Comparison of ENCODE assay signal across 24 mouse cellular contexts in the genomic region with DNA sequence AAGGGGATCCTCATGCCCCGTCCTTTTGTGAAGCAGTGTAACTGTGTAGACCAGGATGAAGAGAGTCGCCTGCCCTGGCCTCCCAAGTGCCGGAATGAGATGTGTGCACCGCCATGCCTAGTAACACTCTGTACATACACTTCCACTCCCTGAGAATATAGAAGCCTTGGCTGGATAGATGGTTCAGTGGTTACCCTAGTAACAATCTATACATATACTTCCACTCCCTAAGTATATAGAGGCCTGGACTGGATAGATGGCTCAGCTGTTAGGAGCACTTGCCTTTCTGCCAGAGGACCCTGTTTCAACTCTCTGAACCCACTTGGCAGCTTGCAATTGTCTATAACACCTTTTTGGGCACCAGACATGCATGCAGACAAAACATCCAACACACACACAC. TPM values are rescaled to one million over a fixed set of nuclear protein-coding genes. Genes with fewer than 3 reads are reported as not detected.
DNase-seq lines count a peak whose midpoint lies in the region; ATAC-seq and TF ChIP-seq lines count a peak whose summit lies in the region.
"Had no signal": no experiment of that assay in that cellular context is flagged by ENCODE, and none has a peak within 500 bp of the region (broad histone marks: within the 10 kb centered on the region; RNA-seq: fewer than 3 reads in every experiment).

No protein-coding gene starts in this region.

- DNase-seq in heart, adult 9 months (ENCODE audit: low spot score in 2 of 2): no peak
- no peak for DNase-seq in B cell, adult 2 months
- no peak for DNase-seq in yolk sac, embryonic 10.5 days (ENCODE audit: low spot score)
- DNase-seq: adrenal gland, adult 8-10 months; cerebellum, adult 18-20 months; heart, adult 11 months; heart, postnatal 14 days; layer of hippocampus, adult 9-11 months; thymus, postnatal 25 days had no signal

- TF ChIP-seq CTCF in E14TG2a.4 (conservative IDR thresholded peaks at IDR 0.05; ENCODE audit: low read length): no peak

- peaks cover 25% of the 10 kb centered on the region for H3K36me3 ChIP-seq in heart, embryonic 13.5 days
- H3K36me3 ChIP-seq in E14TG2a.4 (ENCODE audit: insufficient read depth, low read length): peaks cover 12% of the 10 kb centered on the region
- no peaks in the 10 kb centered on the region for H3K36me3 ChIP-seq in intestine, embryonic 15.5 days
- H3K36me3 ChIP-seq in liver, embryonic 15.5 days (replicated peaks): peaks cover 19% of the 10 kb centered on the region; the same call in 1 of the 2 replicates

- no peak overlapping the region for H3K4me2 ChIP-seq in heart, embryonic 13.5 days
- H3K4me2 ChIP-seq in intestine, embryonic 15.5 days (replicated peaks): no peak overlapping the region
- peak overlapping the region; percentile 35 for H3K4me2 ChIP-seq in liver, embryonic 15.5 days
- H3K4me2 ChIP-seq: embryonic facial prominence, embryonic 12.5 days; heart, embryonic 12.5 days; hindbrain, embryonic 12.5 days had no signal

- no peaks in the 10 kb centered on the region for H3K9me3 ChIP-seq in heart, embryonic 13.5 days
- no peaks in the 10 kb centered on the region for H3K9me3 ChIP-seq in E14TG2a.4 (ENCODE audit: low read length)
- no peaks in the 10 kb centered on the region for H3K9me3 ChIP-seq in intestine, embryonic 15.5 days
- H3K9me3 ChIP-seq in liver, embryonic 15.5 days (replicated peaks): no peaks in the 10 kb centered on the region
- H3K9me3 ChIP-seq: embryonic facial prominence, embryonic 12.5 days; G1E; heart, embryonic 12.5 days; hindbrain, embryonic 12.5 days had no signal

- H3K27ac ChIP-seq in heart, embryonic 13.5 days (replicated peaks): 0 out of 2 replicates have a peak overlapping the region, but pooled peaks have one; percentile 15
- peak overlapping the region; percentile 46; the same call in 1 of the 2 replicates for H3K27ac ChIP-seq in intestine, embryonic 15.5 days
- peak overlapping the region; percentile 74 for H3K27ac ChIP-seq in liver, embryonic 15.5 days (replicated peaks)
- H3K27ac ChIP-seq: embryonic facial prominence, embryonic 12.5 days; hindbrain, embryonic 12.5 days; midbrain, embryonic 10.5 days had no signal

- no peak overlapping the region for H3K4me3 ChIP-seq in heart, embryonic 13.5 days
- 0 out of 2 replicates have a peak overlapping the region, but pooled peaks have one; percentile 11 for H3K4me3 ChIP-seq in E14TG2a.4 (replicated peaks; ENCODE audit: low read length)
- H3K4me3 ChIP-seq in intestine, embryonic 15.5 days (replicated peaks): no peak overlapping the region
- no peak overlapping the region for H3K4me3 ChIP-seq in liver, embryonic 15.5 days (replicated peaks)
- H3K4me3 ChIP-seq: embryonic facial prominence, embryonic 12.5 days; heart, embryonic 12.5 days; hindbrain, embryonic 12.5 days; midbrain, embryonic 10.5 days had no signal

- no peak overlapping the region for H3K9ac ChIP-seq in heart, embryonic 13.5 days
- no peak overlapping the region for H3K9ac ChIP-seq in intestine, embryonic 15.5 days
- H3K9ac ChIP-seq in liver, embryonic 15.5 days: peak overlapping the region; percentile 25; the same call in 1 of the 2 replicates
- H3K9ac ChIP-seq: embryonic facial prominence, embryonic 12.5 days; heart, embryonic 12.5 days; hindbrain, embryonic 12.5 days had no signal

- WGBS in heart, embryonic 13.5 days: 80% methylated on average over 4 of the region's 4 CpGs
- 78% methylated on average over 4 of the region's 4 CpGs for WGBS in intestine, embryonic 15.5 days
- 74% methylated on average over 4 of the region's 4 CpGs for WGBS in liver, embryonic 15.5 days (ENCODE audit: insufficient replicate concordance)

- H3K4me1 ChIP-seq in heart, embryonic 13.5 days: peaks cover 19% of the 10 kb centered on the region
- peaks cover 68% of the 10 kb centered on the region for H3K4me1 ChIP-seq in E14TG2a.4 (replicated peaks; ENCODE audit: low read depth, low read length)
- peaks cover 8% of the 10 kb centered on the region for H3K4me1 ChIP-seq in intestine, embryonic 15.5 days (replicated peaks)
- peaks cover 46% of the 10 kb centered on the region for H3K4me1 ChIP-seq in liver, embryonic 15.5 days (replicated peaks)
- H3K4me1 ChIP-seq: embryonic facial prominence, embryonic 12.5 days had no signal

- no peaks in the 10 kb centered on the region for H3K27me3 ChIP-seq in heart, embryonic 13.5 days (replicated peaks)
- no peaks in the 10 kb centered on the region for H3K27me3 ChIP-seq in E14TG2a.4 (ENCODE audit: insufficient read depth, low read length)
- no peaks in the 10 kb centered on the region for H3K27me3 ChIP-seq in intestine, embryonic 15.5 days (replicated peaks)
- H3K27me3 ChIP-seq in liver, embryonic 15.5 days: no peaks in the 10 kb centered on the region
- H3K27me3 ChIP-seq: embryonic facial prominence, embryonic 12.5 days; heart, embryonic 12.5 days; hindbrain, embryonic 12.5 days had no signal

- no peak for ATAC-seq in heart, embryonic 13.5 days (ENCODE audit: extremely low read depth, insufficient number of reproducible peaks, low FRiP score, low TSS enrichment)
- peak; percentile 44; the same call in 1 of the 2 replicates for ATAC-seq in intestine, embryonic 15.5 days
- peak; percentile 70 for ATAC-seq in liver, embryonic 15.5 days (ENCODE audit: insufficient read depth)
- no peak for ATAC-seq in granulocyte monocyte progenitor cell, adult 5-6 weeks (replicated peaks; ENCODE audit: poor library complexity, severe bottlenecking)

RNA-seq across cellular contexts. Expression of gene Morn3, which starts 11.7 kb away (rescaled TPM):
- polyA plus RNA-seq in heart, embryonic 13.5 days (2015; fragmentation: Nextera tagmentation; extraction: Ambion mirVana): not detected in 2 replicates
- 0.45 TPM in 1 of 2 replicates, not detected in the other for polyA plus RNA-seq in intestine, embryonic 15.5 days (2015; fragmentation: Nextera tagmentation; extraction: Ambion mirVana)
- not detected in 2 replicates for polyA plus RNA-seq in liver, embryonic 15.5 days (2015; fragmentation: Nextera tagmentation; extraction: Ambion mirVana)
- 0.58 TPM in 1 of 2 replicates, not detected in the other for total RNA-seq in granulocyte monocyte progenitor cell, adult 5-6 weeks (2014; fragmentation: Nextera tagmentation)
- total RNA-seq in granulocyte monocyte progenitor cell, adult 5-6 weeks (2017): not detected in 2 replicates
- total RNA-seq: adrenal gland, adult 8-10 months; G1E; gastrocnemius, adult 8-10 months; midbrain, postnatal 0 days had no signal
- polyA plus RNA-seq: embryonic facial prominence, embryonic 12.5 days; frontal cortex, adult 2 months; G1E; heart, embryonic 12.5 days; large intestine, adult 2 months; limb, embryonic 14.5 days had no signal

RNA-seq across cellular contexts. Expression of gene Orai1, which starts 20.2 kb away (rescaled TPM):
- 19.1 TPM in 2 replicates for polyA plus RNA-seq in heart, embryonic 13.5 days (2015; fragmentation: Nextera tagmentation; extraction: Ambion mirVana)
- 18.9 and 19.3 TPM in 2 replicates for polyA plus RNA-seq in intestine, embryonic 15.5 days (2015; fragmentation: Nextera tagmentation; extraction: Ambion mirVana)
- 7.8 and 8.3 TPM in 2 replicates for polyA plus RNA-seq in liver, embryonic 15.5 days (2015; fragmentation: Nextera tagmentation; extraction: Ambion mirVana)
- total RNA-seq in granulocyte monocyte progenitor cell, adult 5-6 weeks (2014; fragmentation: Nextera tagmentation): 40.9 and 43.8 TPM in 2 replicates
- 15.6 and 22.4 TPM in 2 replicates for total RNA-seq in granulocyte monocyte progenitor cell, adult 5-6 weeks (2017)

RNA-seq across cellular contexts. Expression of gene Tmem120b, which starts 33.1 kb away (rescaled TPM):
- polyA plus RNA-seq in heart, embryonic 13.5 days (2015; fragmentation: Nextera tagmentation; extraction: Ambion mirVana): 11.8 and 12.9 TPM in 2 replicates
- polyA plus RNA-seq in intestine, embryonic 15.5 days (2015; fragmentation: Nextera tagmentation; extraction: Ambion mirVana): 8.4 and 10.1 TPM in 2 replicates
- polyA plus RNA-seq in liver, embryonic 15.5 days (2015; fragmentation: Nextera tagmentation; extraction: Ambion mirVana): 25.8 and 27.0 TPM in 2 replicates
- total RNA-seq in granulocyte monocyte progenitor cell, adult 5-6 weeks (2014; fragmentation: Nextera tagmentation): 1.8 and 3.1 TPM in 2 replicates
- total RNA-seq in granulocyte monocyte progenitor cell, adult 5-6 weeks (2017): 1.6 and 2.3 TPM in 2 replicates

RNA-seq across cellular contexts. Expression of gene Kdm2b, which starts 45.5 kb away (rescaled TPM):
- polyA plus RNA-seq in heart, embryonic 13.5 days (2015; fragmentation: Nextera tagmentation; extraction: Ambion mirVana): 26.3 and 28.2 TPM in 2 replicates
- polyA plus RNA-seq in intestine, embryonic 15.5 days (2015; fragmentation: Nextera tagmentation; extraction: Ambion mirVana): 27.2 and 29.4 TPM in 2 replicates
- polyA plus RNA-seq in liver, embryonic 15.5 days (2015; fragmentation: Nextera tagmentation; extraction: Ambion mirVana): 15.0 and 15.6 TPM in 2 replicates
- total RNA-seq in granulocyte monocyte progenitor cell, adult 5-6 weeks (2014; fragmentation: Nextera tagmentation): 42.8 and 63.5 TPM in 2 replicates
- total RNA-seq in granulocyte monocyte progenitor cell, adult 5-6 weeks (2017): 54.8 and 58.7 TPM in 2 replicates

Comparison
In these comparisons a context has a peak if more than half of its experiments do, and no peak if none do; other contexts are left out.
1. ATAC-seq: peak in intestine, embryonic 15.5 days (single experiment) and liver, embryonic 15.5 days (single experiment); none in heart, embryonic 13.5 days (single experiment) and granulocyte monocyte progenitor cell, adult 5-6 weeks (single experiment).
2. H3K27ac ChIP-seq: peak in every context shown above with its lines; median percentile 74 in liver, embryonic 15.5 days; 46 in intestine, embryonic 15.5 days; 15 in heart, embryonic 13.5 days.